Mouse (Mus musculus) C2C12 (cell line): ENCODE data around the gene Rgs3. TPM values are rescaled to one million over a fixed set of nuclear protein-coding genes. Genes with fewer than 3 reads are reported as not detected.
A peak's percentile ranks its signal among the peaks of the same experiment; 100 is the strongest.

Experiments
- H3K27me3 ChIP-seq: one replicate; pipeline ENCODE4 v1.6.1; 2011; ENCODE audit not compliant: control insufficient read depth, insufficient read depth, insufficient read length
- H3K36me3 ChIP-seq: one replicate; pipeline ENCODE4 v1.6.1; 2011; ENCODE audit not compliant: control insufficient read depth, insufficient read depth
- H3K4me3 ChIP-seq: one replicate; pipeline ENCODE4 v1.5.1; 2011; ENCODE audit warnings: mild to moderate bottlenecking, control low read depth; ENCODE audit not compliant: poor library complexity, insufficient read depth, severe bottlenecking
- H3K79me2 ChIP-seq: one replicate; pipeline ENCODE4 v1.6.1; 2011; ENCODE audit not compliant: control insufficient read depth, insufficient read depth
- H3K79me3 ChIP-seq: one replicate; pipeline ENCODE4 v1.6.1; 2011; ENCODE audit warnings: low read depth, control low read depth
- H3ac ChIP-seq: one replicate; pipeline ENCODE3; 2011; ENCODE audit warnings: low read depth; ENCODE audit not compliant: control insufficient read depth, insufficient read length
- CEBPB ChIP-seq: IDR thresholded peaks from one replicate; pipeline ENCODE4 v1.6.1; 2011; ENCODE audit warnings: low read depth, mild to moderate bottlenecking, control low read depth, moderate library complexity
- CTCF ChIP-seq: IDR thresholded peaks from one replicate; pipeline ENCODE4 v1.5.1; 2011; ENCODE audit not compliant: control insufficient read depth, insufficient read depth, insufficient read length
- FOSL1 ChIP-seq: IDR thresholded peaks from one replicate; pipeline ENCODE4 v1.8.0; 2011; ENCODE audit warnings: mild to moderate bottlenecking, low read length; ENCODE audit not compliant: poor library complexity, insufficient read depth, severe bottlenecking
- MAX ChIP-seq: IDR thresholded peaks from one replicate; pipeline ENCODE4 v1.6.1; 2011; ENCODE audit warnings: mild to moderate bottlenecking, control low read depth
- MYOD1 ChIP-seq: IDR thresholded peaks from one replicate; pipeline ENCODE4 v1.6.1; 2011; ENCODE audit warnings: low read depth; ENCODE audit not compliant: control insufficient read depth, insufficient read length
- MYOG ChIP-seq: IDR thresholded peaks from one replicate; pipeline ENCODE4 v1.6.1; 2011; ENCODE audit not compliant: control insufficient read depth, insufficient read length; ENCODE audit errors: extremely low read depth
- USF1 ChIP-seq: IDR thresholded peaks from one replicate; pipeline ENCODE4 v1.6.1; 2011; ENCODE audit warnings: low read depth, mild to moderate bottlenecking, control low read depth, moderate library complexity
- polyA plus RNA-seq: library from polyadenylated mRNA; unstranded; fragments of >200 nt; fragmentation: generic; extraction: Trizol; gene quantifications from one replicate; pipeline ENCODE4 v1.2.1, GENCODE M21; 2012; ENCODE audit warnings: missing spikeins

The Rgs3 gene
- polyA plus RNA-seq, 1 experiment, result 49.8 TPM

- Histone ChIP-seq H3K36me3 (no peaks in the 10 kb centered on the region), H3K79me3 (no peaks in the 10 kb centered on the region), H3K27me3 (no peaks in the 10 kb centered on the region), H3ac (no peak overlapping the region), H3K79me2 (no peaks in the 10 kb centered on the region), H3K4me3 (no peak overlapping the region)
- no peak for TF ChIP-seq MAX
- peak; percentile 58 for TF ChIP-seq CTCF
- no peak for TF ChIP-seq MYOG
- no peak for TF ChIP-seq MYOD1
- TF ChIP-seq USF1, result no peak
- TF ChIP-seq CEBPB, result no peak
- TF ChIP-seq FOSL1, result no peak
Measured at GRCm38 (mm10) chr4:62693839-62694238, 134.2 kb downstream of the Rgs3 start.

- no peak overlapping the region for H3K4me3 ChIP-seq
- H3K36me3 ChIP-seq, result no peaks in the 10 kb centered on the region
- no peak overlapping the region for H3ac ChIP-seq
- H3K79me3 ChIP-seq, result peaks cover 3% of the 10 kb centered on the region
- TF ChIP-seq MAX (no peak), CEBPB (no peak), MYOD1 (no peak), USF1 (no peak), CTCF (no peak), FOSL1 (no peak), MYOG (no peak)
- H3K27me3 ChIP-seq, result no peaks in the 10 kb centered on the region
- H3K79me2 ChIP-seq, result peaks cover 4% of the 10 kb centered on the region
Measured at GRCm38 (mm10) chr4:62694703-62695439, 135.2 kb downstream of the Rgs3 start.

GRCm38 (mm10) chr4:62695523-62695922 lies 135.9 kb downstream of the Rgs3 start:
- H3K36me3 ChIP-seq, result no peaks in the 10 kb centered on the region
- H3ac ChIP-seq, result no peak overlapping the region
- no peak for TF ChIP-seq USF1
- no peak for TF ChIP-seq FOSL1
- no peak for TF ChIP-seq MYOD1
- no peak for TF ChIP-seq CTCF
- no peak for TF ChIP-seq CEBPB
- no peak for TF ChIP-seq MAX
- no peak for TF ChIP-seq MYOG
- H3K4me3 ChIP-seq, result no peak overlapping the region
- H3K27me3 ChIP-seq, result no peaks in the 10 kb centered on the region
- H3K79me3 ChIP-seq, result peaks cover 5% of the 10 kb centered on the region
- peaks cover 10% of the 10 kb centered on the region for H3K79me2 ChIP-seq

- Histone ChIP-seq H3K4me3 (no peak overlapping the region), H3K79me2 (peaks cover 14% of the 10 kb centered on the region), H3K79me3 (peaks cover 9% of the 10 kb centered on the region), H3K27me3 (no peaks in the 10 kb centered on the region), H3K36me3 (peaks cover 3% of the 10 kb centered on the region), H3ac (no peak overlapping the region)
- TF ChIP-seq CTCF (no peak), MYOD1 (no peak), CEBPB (no peak), USF1 (no peak), MYOG (no peak), MAX (no peak), FOSL1 (no peak)
Measured at GRCm38 (mm10) chr4:62695946-62696345, 136.3 kb downstream of the Rgs3 start.

GRCm38 (mm10) chr4:62696699-62697404 lies 137.2 kb downstream of the Rgs3 start:
- H3ac ChIP-seq, result no peak overlapping the region
- peaks cover 16% of the 10 kb centered on the region for H3K79me3 ChIP-seq
- no peak overlapping the region for H3K4me3 ChIP-seq
- no peaks in the 10 kb centered on the region for H3K27me3 ChIP-seq
- H3K36me3 ChIP-seq, result peaks cover 12% of the 10 kb centered on the region
- peaks cover 23% of the 10 kb centered on the region for H3K79me2 ChIP-seq
- TF ChIP-seq MAX, result no peak
- TF ChIP-seq CEBPB, result no peak
- TF ChIP-seq USF1, result no peak
- no peak for TF ChIP-seq CTCF
- no peak for TF ChIP-seq FOSL1
- TF ChIP-seq MYOD1, result no peak
- no peak for TF ChIP-seq MYOG
